ENCODE assay signal across 19 mouse cellular contexts in the genomic region with DNA sequence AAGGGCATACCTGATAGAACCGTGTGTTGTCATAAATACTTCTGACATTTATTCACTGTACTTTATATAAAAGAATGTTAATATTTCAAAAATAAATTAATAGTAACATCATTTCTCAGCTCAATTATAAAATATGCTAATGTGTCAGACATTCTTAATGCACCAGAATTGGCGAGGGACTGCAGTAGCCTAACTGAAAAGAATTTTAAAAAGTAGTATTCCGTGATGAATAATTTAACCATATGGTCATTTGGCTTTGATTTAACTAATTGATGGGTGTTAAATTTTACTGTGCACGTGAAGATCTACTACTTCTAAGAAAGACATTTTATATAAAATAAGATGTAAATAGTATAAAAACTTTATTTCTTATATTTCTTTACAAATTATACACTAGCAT.
"Had no signal": no experiment of that assay in that cellular context is flagged by ENCODE, and none has a peak within 500 bp of the region (broad histone marks: within the 10 kb centered on the region; RNA-seq: fewer than 3 reads in every experiment).

No protein-coding gene starts in this region.

- H3K9ac ChIP-seq: liver, postnatal 0 days; lung, embryonic 15.5 days; midbrain, embryonic 13.5 days; neural tube, embryonic 12.5 days; stomach, embryonic 15.5 days had no signal

- H3K27ac ChIP-seq: lung, embryonic 15.5 days; macrophage; midbrain, embryonic 13.5 days; neural tube, embryonic 12.5 days; stomach, embryonic 15.5 days; stomach, postnatal 0 days had no signal

- H3K36me3 ChIP-seq: lung, embryonic 15.5 days; midbrain, embryonic 13.5 days; neural tube, embryonic 12.5 days; stomach, embryonic 15.5 days had no signal

- ATAC-seq: liver, postnatal 0 days; lung, postnatal 0 days; midbrain, embryonic 13.5 days had no signal

- H3K27me3 ChIP-seq: lung, embryonic 15.5 days; megakaryocyte, embryonic 14.5 days; midbrain, embryonic 13.5 days; neural tube, embryonic 12.5 days; stomach, embryonic 15.5 days had no signal

- H3K4me3 ChIP-seq: lung, embryonic 15.5 days; megakaryocyte, embryonic 14.5 days; midbrain, embryonic 13.5 days; neural tube, embryonic 12.5 days; stomach, embryonic 15.5 days had no signal

- DNase-seq: liver, postnatal 0 days; lung, adult 2 months; lung, postnatal 14 days; lung, postnatal 36 days; right cerebral cortex, postnatal 25 days; right cerebral cortex, postnatal 4 days; spleen, adult 18-20 months; thymus, adult 2 months; thymus, postnatal 25 days; thymus, postnatal 4 days had no signal

- H3K9me3 ChIP-seq: lung, embryonic 15.5 days; megakaryocyte, embryonic 14.5 days; midbrain, embryonic 13.5 days; neural tube, embryonic 12.5 days; stomach, embryonic 15.5 days had no signal

- H3K4me1 ChIP-seq: lung, embryonic 15.5 days; megakaryocyte, embryonic 14.5 days; midbrain, embryonic 13.5 days; neural tube, embryonic 12.5 days; stomach, embryonic 15.5 days had no signal

- H3K4me2 ChIP-seq: lung, embryonic 15.5 days; midbrain, embryonic 11.5 days; midbrain, embryonic 13.5 days; neural tube, embryonic 12.5 days; stomach, embryonic 15.5 days had no signal
